11 mouse cellular contexts compared by ENCODE assay signal in the genomic region with DNA sequence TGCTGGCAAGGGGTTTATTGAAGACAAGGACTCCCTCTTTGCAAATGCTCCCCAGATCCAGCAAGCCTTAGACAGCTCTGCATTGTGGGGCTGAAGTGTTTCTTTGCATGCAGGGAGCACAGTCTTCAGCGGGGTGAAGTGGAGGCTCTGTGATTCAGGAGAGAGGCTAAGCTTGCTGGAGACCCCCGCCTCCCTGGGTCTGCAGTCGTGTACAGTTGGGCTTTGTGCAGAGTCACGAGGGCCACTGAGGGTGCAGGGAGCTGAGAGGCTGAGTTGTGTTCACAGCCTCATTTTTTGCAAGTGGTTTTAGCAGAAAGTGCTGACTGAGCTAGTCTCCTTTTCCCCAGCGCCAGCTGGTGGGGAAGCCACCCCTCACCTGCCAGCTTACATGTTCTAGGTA. TPM values are rescaled to one million over a fixed set of nuclear protein-coding genes. Genes with fewer than 3 reads are reported as not detected.
A peak's percentile ranks its signal among the peaks of the same experiment; 100 is the strongest.
DNase-seq lines count a peak whose midpoint lies in the region; ATAC-seq and TF ChIP-seq lines count a peak whose summit lies in the region.
"Had no signal": no experiment of that assay in that cellular context is flagged by ENCODE, and none has a peak within 500 bp of the region (broad histone marks: within the 10 kb centered on the region; RNA-seq: fewer than 3 reads in every experiment).

No protein-coding gene starts in this region.

- 38% methylated on average over 5 of the region's 5 CpGs for WGBS in lung, embryonic 14.5 days
- 65% methylated on average over 5 of the region's 5 CpGs for WGBS in lung, adult 2 months
- WGBS in embryonic facial prominence, embryonic 14.5 days = 32% methylated on average over 5 of the region's 5 CpGs
- WGBS in hindbrain, embryonic 15.5 days = 49% methylated on average over 5 of the region's 5 CpGs
- WGBS in midbrain, embryonic 14.5 days = 63% methylated on average over 5 of the region's 5 CpGs

- H3K36me3 ChIP-seq in lung, embryonic 14.5 days (ENCODE audit: insufficient read depth) = no peaks in the 10 kb centered on the region
- H3K36me3 ChIP-seq in embryonic facial prominence, embryonic 14.5 days (ENCODE audit: control insufficient read depth, insufficient read depth, low read length) = no peaks in the 10 kb centered on the region
- no peaks in the 10 kb centered on the region for H3K36me3 ChIP-seq in hindbrain, embryonic 15.5 days
- no peaks in the 10 kb centered on the region for H3K36me3 ChIP-seq in midbrain, embryonic 14.5 days (ENCODE audit: control insufficient read depth, insufficient read depth, low read length)

- no peak overlapping the region for H3K4me2 ChIP-seq in lung, embryonic 14.5 days
- H3K4me2 ChIP-seq in embryonic facial prominence, embryonic 14.5 days (ENCODE audit: low read depth, low read length) = no peak overlapping the region
- H3K4me2 ChIP-seq in hindbrain, embryonic 15.5 days = no peak overlapping the region
- H3K4me2 ChIP-seq in midbrain, embryonic 14.5 days (ENCODE audit: low read length) = no peak overlapping the region

- TF ChIP-seq CTCF in lung, embryonic 14.5 days (IDR thresholded peaks at IDR 0.05; ENCODE audit: low read depth) = no peak
- TF ChIP-seq CTCF in lung, adult 2 months (IDR thresholded peaks at IDR 0.05; ENCODE audit: insufficient read depth, low read length) = no peak

- TF ChIP-seq POLR2A in lung, adult 2 months (IDR thresholded peaks at IDR 0.05; ENCODE audit: borderline replicate concordance, extremely low read depth, low read depth, low read length) = no peak

- H3K9me3 ChIP-seq in lung, embryonic 14.5 days (ENCODE audit: low read depth, low read length) = no peaks in the 10 kb centered on the region
- H3K9me3 ChIP-seq in embryonic facial prominence, embryonic 14.5 days (ENCODE audit: control insufficient read depth, low read length) = no peaks in the 10 kb centered on the region
- H3K9me3 ChIP-seq in hindbrain, embryonic 15.5 days = no peaks in the 10 kb centered on the region
- no peaks in the 10 kb centered on the region for H3K9me3 ChIP-seq in midbrain, embryonic 14.5 days (ENCODE audit: control insufficient read depth, low read length)

- H3K4me1 ChIP-seq in lung, embryonic 14.5 days (ENCODE audit: insufficient read depth) = no peaks in the 10 kb centered on the region; the same call in 1 of the 2 replicates
- H3K4me1 ChIP-seq in lung, adult 2 months (ENCODE audit: control insufficient read depth, insufficient read depth, low read length) = no peaks in the 10 kb centered on the region
- peaks cover 31% of the 10 kb centered on the region for H3K4me1 ChIP-seq in embryonic facial prominence, embryonic 14.5 days (ENCODE audit: control insufficient read depth, insufficient read depth, low read length)
- peaks cover 44% of the 10 kb centered on the region for H3K4me1 ChIP-seq in hindbrain, embryonic 15.5 days (replicated peaks)
- peaks cover 16% of the 10 kb centered on the region for H3K4me1 ChIP-seq in midbrain, embryonic 14.5 days (ENCODE audit: control insufficient read depth, insufficient read depth, low read length)

- no peaks in the 10 kb centered on the region for H3K27me3 ChIP-seq in lung, embryonic 14.5 days (ENCODE audit: insufficient read depth, low read length)
- H3K27me3 ChIP-seq in embryonic facial prominence, embryonic 14.5 days (replicated peaks; ENCODE audit: control insufficient read depth, insufficient read depth, low read length) = no peaks in the 10 kb centered on the region
- no peaks in the 10 kb centered on the region for H3K27me3 ChIP-seq in hindbrain, embryonic 15.5 days
- H3K27me3 ChIP-seq in midbrain, embryonic 14.5 days (ENCODE audit: control insufficient read depth, insufficient read depth, low read length) = no peaks in the 10 kb centered on the region
- H3K27me3 ChIP-seq: CH12.LX had no signal

- H3K9ac ChIP-seq in lung, embryonic 14.5 days = no peak overlapping the region
- no peak overlapping the region for H3K9ac ChIP-seq in embryonic facial prominence, embryonic 14.5 days (ENCODE audit: low read depth, low read length)
- no peak overlapping the region for H3K9ac ChIP-seq in hindbrain, embryonic 15.5 days
- no peak overlapping the region for H3K9ac ChIP-seq in midbrain, embryonic 14.5 days (replicated peaks; ENCODE audit: low read length)

- peak; percentile 28 for DNase-seq in lung, embryonic 14.5 days
- no peak for DNase-seq in lung, adult 2 months
- DNase-seq in embryonic facial prominence, embryonic 14.5 days (ENCODE audit: low spot score) = peak; percentile 30
- peak; percentile 21 for DNase-seq in midbrain, embryonic 14.5 days
- no peak for DNase-seq in adrenal gland, postnatal 25 days
- DNase-seq in heart, adult 9 months (ENCODE audit: low spot score in 2 of 2) = no peak
- no peak for DNase-seq in cerebellum, postnatal 4 days (ENCODE audit: low spot score in 2 of 2)
- DNase-seq: kidney, adult 8-10 months; thymus, adult 18-20 months had no signal

- H3K4me3 ChIP-seq in lung, embryonic 14.5 days (ENCODE audit: low read depth, low read length) = no peak overlapping the region
- no peak overlapping the region for H3K4me3 ChIP-seq in lung, adult 2 months (replicated peaks; ENCODE audit: extremely low read depth, low read depth, low read length)
- H3K4me3 ChIP-seq in embryonic facial prominence, embryonic 14.5 days (ENCODE audit: low read depth, low read length) = no peak overlapping the region
- no peak overlapping the region for H3K4me3 ChIP-seq in hindbrain, embryonic 15.5 days
- no peak overlapping the region for H3K4me3 ChIP-seq in midbrain, embryonic 14.5 days (replicated peaks; ENCODE audit: low read depth, low read length)

- H3K27ac ChIP-seq in lung, embryonic 14.5 days (ENCODE audit: low read depth) = peak overlapping the region; percentile 55
- H3K27ac ChIP-seq in embryonic facial prominence, embryonic 14.5 days (replicated peaks; ENCODE audit: low read depth, low read length) = no peak overlapping the region
- peak overlapping the region; percentile 35 for H3K27ac ChIP-seq in hindbrain, embryonic 15.5 days (replicated peaks)
- peak overlapping the region; percentile 37; the same call in 1 of the 2 replicates for H3K27ac ChIP-seq in midbrain, embryonic 14.5 days (replicated peaks; ENCODE audit: low read depth, low read length)

- ATAC-seq in lung, embryonic 14.5 days (ENCODE audit: insufficient read depth) = peak; percentile 23; the same call in 1 of the 2 replicates
- ATAC-seq in embryonic facial prominence, embryonic 14.5 days (ENCODE audit: low read depth) = no peak
- peak; percentile 59; the same call in 1 of the 2 replicates for ATAC-seq in hindbrain, embryonic 15.5 days (ENCODE audit: low FRiP score, low read depth)
- no peak for ATAC-seq in midbrain, embryonic 14.5 days (ENCODE audit: low FRiP score, low TSS enrichment)

RNA-seq across cellular contexts. Expression of a gene that starts 10.6 kb away (rescaled TPM):
- polyA plus RNA-seq in lung, embryonic 14.5 days (2014; fragmentation: Nextera tagmentation; extraction: Ambion mirVana) = 23.9 and 28.7 TPM in 2 replicates
- polyA plus RNA-seq in lung, adult 2 months (2012; rRNA removed) = 28.4 and 29.6 TPM in 2 replicates
- 28.9 and 33.2 TPM in 2 replicates for polyA plus RNA-seq in embryonic facial prominence, embryonic 14.5 days (2014; fragmentation: Nextera tagmentation; extraction: Ambion mirVana)
- 52.3 and 53.4 TPM in 2 replicates for polyA plus RNA-seq in hindbrain, embryonic 15.5 days (2015; fragmentation: Nextera tagmentation; extraction: Ambion mirVana)
- polyA plus RNA-seq in midbrain, embryonic 14.5 days (2014; fragmentation: Nextera tagmentation; extraction: Ambion mirVana) = 31.4 and 37.7 TPM in 2 replicates
- total RNA-seq in adrenal gland, postnatal 25 days (2021) = 24.9 and 25.2 TPM in 2 replicates

Comparison
In these comparisons a context has a peak if more than half of its experiments do, and no peak if none do; other contexts are left out.
1. DNase-seq: peak in lung, embryonic 14.5 days (single experiment), embryonic facial prominence, embryonic 14.5 days (single experiment) and midbrain, embryonic 14.5 days (single experiment); none in lung, adult 2 months (single experiment), adrenal gland, postnatal 25 days (single experiment), heart, adult 9 months (0 of 2) and cerebellum, postnatal 4 days (0 of 2).
2. ATAC-seq: peak in lung, embryonic 14.5 days (single experiment) and hindbrain, embryonic 15.5 days (single experiment); none in embryonic facial prominence, embryonic 14.5 days (single experiment) and midbrain, embryonic 14.5 days (single experiment).